Mouse (Mus musculus) mouse embryonic stem cell (cell line): ENCODE measurements around the gene Glis2.

Source experiments
- in situ Hi-C, 2 experiments: fragments of 300-500 bp; cut with MboI; formaldehyde crosslinking; loops; 1 replicate in 1 of 2; 3 replicates in 1 of 2; pipeline ENCODE4 v1.14.3; 2019 to 2020; ENCODE audit warnings: low sequenced_read_pairs in 2 of 2, low pct_unique_long_range_greater_than_20kb in 1 of 2, mixed read lengths in 1 of 2; ENCODE audit not compliant: unreplicated experiment in 1 of 2

Glis2 gene

GRCm38 (mm10) chr16:4593971-4594813 lies at the start of gene Glis2:
Gene Glis2, plus strand, starts transcription at chr16:4594713.
- in situ Hi-C loops, result no loop called here

GRCm38 (mm10) chr16:4544845-4545244 lies 49.7 kb upstream of the Glis2 start:
- in situ Hi-C loops, result no loop called here

GRCm38 (mm10) chr16:4546838-4547237 lies 47.7 kb upstream of the Glis2 start:
- in situ Hi-C loops, result no loop called here

GRCm38 (mm10) chr16:4547611-4548010 lies 46.9 kb upstream of the Glis2 start:
- in situ Hi-C loops, result no loop called here

- in situ Hi-C loops, result no loop called here
These were observed 45.4 kb upstream of the Glis2 start for GRCm38 (mm10) chr16:4548953-4549688.

GRCm38 (mm10) chr16:4551056-4551455 lies 43.5 kb upstream of the Glis2 start:
- in situ Hi-C loops, result no loop called here

GRCm38 (mm10) chr16:4551885-4552284 lies 42.6 kb upstream of the Glis2 start:
- in situ Hi-C loops, result no loop called here

GRCm38 (mm10) chr16:4552829-4553550 lies 41.5 kb upstream of the Glis2 start:
- in situ Hi-C loops, result no loop called here

GRCm38 (mm10) chr16:4555555-4555954 lies 39.0 kb upstream of the Glis2 start:
- in situ Hi-C loops, result no loop called here

- in situ Hi-C loops, result no loop called here
These were observed 37.4 kb upstream of the Glis2 start for GRCm38 (mm10) chr16:4557085-4557484.

- in situ Hi-C loops, result no loop called here
These were observed 36.6 kb upstream of the Glis2 start for GRCm38 (mm10) chr16:4557949-4558348.

- in situ Hi-C loops, result no loop called here
These were observed 36.0 kb upstream of the Glis2 start for GRCm38 (mm10) chr16:4558384-4558979.

- in situ Hi-C loops, result no loop called here
These were observed 35.4 kb upstream of the Glis2 start for GRCm38 (mm10) chr16:4558980-4559631.

- in situ Hi-C loops, result no loop called here
These were observed 34.8 kb upstream of the Glis2 start, which contains the start of gene Tfap4 for GRCm38 (mm10) chr16:4559715-4560144. Gene Tfap4, minus strand, starts transcription at chr16:4559854.

GRCm38 (mm10) chr16:4560145-4560952 lies 34.2 kb upstream of the Glis2 start:
- in situ Hi-C loops, result no loop called here

GRCm38 (mm10) chr16:4567912-4568311 lies 26.6 kb upstream of the Glis2 start:
- in situ Hi-C loops, result loop anchor here in 1 of 2 experiments (5.0 kb wide), 1 partner anchor 49 kb away; no protein-coding TSS in a partner anchor

GRCm38 (mm10) chr16:4570737-4571136 lies 23.8 kb upstream of the Glis2 start:
- in situ Hi-C loops, result loop anchor here in 1 of 2 experiments (5.0 kb wide), 1 partner anchor 47 kb away; no protein-coding TSS in a partner anchor
